Mouse (Mus musculus): ENCODE measurements around the gene Fbxl8. TPM values are rescaled to one million over a fixed set of nuclear protein-coding genes. Genes with fewer than 3 reads are reported as not detected.

Fbxl8 gene
- polyA plus RNA-seq, 1 experiment from 2014 or later = 3.5 TPM

- H3K36me3 ChIP-seq (ENCODE audit: control insufficient read depth, insufficient read depth, low read length) = peaks cover 17% of the 10 kb centered on the region
- H3K27me3 ChIP-seq (ENCODE audit: control insufficient read depth, insufficient read depth, low read length) = no peaks in the 10 kb centered on the region
- H3K9me3 ChIP-seq (ENCODE audit: control insufficient read depth, low read length) = no peaks in the 10 kb centered on the region
- peaks cover 5% of the 10 kb centered on the region; the same call in 1 of the 2 replicates for H3K4me1 ChIP-seq (replicated peaks; ENCODE audit: control insufficient read depth, insufficient read depth)
- H3K4me3 ChIP-seq (ENCODE audit: low read depth, low read length) = peak overlapping the region; percentile 94
- TF ChIP-seq CTCF (IDR thresholded peaks at IDR 0.05; ENCODE audit: low read depth) (no peak), EP300 (optimal IDR thresholded peaks at IDR 0.05) (no peak)
- H3K9ac ChIP-seq (ENCODE audit: low read length) = peak overlapping the region; percentile 94
- ATAC-seq (ENCODE audit: low FRiP score, low TSS enrichment) (no peak), DNase-seq (ENCODE audit: low spot score) (no peak)
- WGBS = 53% methylated on average over 18 of the region's 18 CpGs
- 0 out of 2 replicates have a peak overlapping the region, but pooled peaks have one; percentile 4 for H3K27ac ChIP-seq (replicated peaks)
- peak overlapping the region; percentile 86 for H3K4me2 ChIP-seq (replicated peaks; ENCODE audit: low read depth)
Measured at GRCm38 (mm10) chr8:105298351-105299252, 34.2 kb downstream of the Fbxl8 start.

GRCm38 (mm10) chr8:105299962-105300361 is 35.5 kb downstream of the Fbxl8 start:
- Histone ChIP-seq H3K27me3 (ENCODE audit: control insufficient read depth, insufficient read depth, low read length) (no peaks in the 10 kb centered on the region), H3K9me3 (ENCODE audit: control insufficient read depth, low read length) (no peaks in the 10 kb centered on the region), H3K4me2 (replicated peaks; ENCODE audit: low read depth) (no peak overlapping the region), H3K36me3 (ENCODE audit: control insufficient read depth, insufficient read depth, low read length) (peaks cover 21% of the 10 kb centered on the region), H3K4me1 (replicated peaks; ENCODE audit: control insufficient read depth, insufficient read depth) (peaks cover 5% of the 10 kb centered on the region; the same call in 1 of the 2 replicates), H3K27ac (replicated peaks) (no peak overlapping the region), H3K9ac (ENCODE audit: low read length) (no peak overlapping the region), H3K4me3 (ENCODE audit: low read depth, low read length) (no peak overlapping the region)
- ATAC-seq (ENCODE audit: low FRiP score, low TSS enrichment) (no peak), DNase-seq (ENCODE audit: low spot score) (no peak)
- WGBS = 72% methylated on average over 8 of the region's 8 CpGs
- no peak for TF ChIP-seq CTCF (IDR thresholded peaks at IDR 0.05; ENCODE audit: low read depth)
- TF ChIP-seq EP300 (optimal IDR thresholded peaks at IDR 0.05) = no peak

DNA sequence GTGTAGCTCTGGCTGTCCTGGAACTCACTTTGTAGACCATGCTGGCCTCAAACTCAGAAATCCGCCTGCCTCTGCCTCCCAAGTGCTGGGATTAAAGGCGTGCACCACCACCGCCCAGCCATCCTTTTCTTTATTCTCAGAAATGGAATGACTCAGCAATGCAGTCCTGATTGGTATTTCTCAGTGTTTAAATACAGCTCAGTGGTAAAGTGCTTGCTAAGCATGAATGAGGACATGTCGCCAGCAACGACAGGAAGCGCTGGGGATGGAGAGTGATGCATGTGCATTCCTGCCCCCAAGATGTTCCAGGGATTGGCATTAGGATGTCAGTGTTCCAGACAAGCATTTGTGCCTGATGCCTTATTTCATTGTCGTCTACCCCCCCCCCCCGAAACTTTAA is 38.9 kb downstream of the Fbxl8 start:
- WGBS = 70% methylated on average over 7 of the region's 8 CpGs
- peaks cover 23% of the 10 kb centered on the region for H3K36me3 ChIP-seq (ENCODE audit: control insufficient read depth, insufficient read depth, low read length)
- no peak for DNase-seq (ENCODE audit: low spot score)

DNA sequence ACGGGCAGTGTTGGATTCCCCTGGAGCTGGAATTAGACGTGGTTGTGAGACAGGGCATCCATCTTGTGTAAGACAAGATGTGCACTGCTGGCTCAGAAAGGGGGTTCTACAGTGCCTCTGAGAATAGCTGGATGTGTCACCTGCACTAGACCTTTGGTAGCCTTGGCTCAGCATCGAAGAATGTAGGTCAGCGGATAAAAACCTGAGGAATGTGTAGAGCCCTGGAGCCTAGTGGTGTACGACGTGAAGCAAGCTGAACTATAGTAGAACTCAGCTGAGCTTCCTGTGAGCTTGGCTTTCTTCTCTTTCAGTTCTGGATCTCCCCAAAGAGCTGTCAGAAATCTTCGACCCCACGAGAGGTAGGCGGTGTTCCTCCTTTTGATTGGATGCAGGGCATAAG is 39.4 kb downstream of the Fbxl8 start:
- Histone ChIP-seq H3K9me3 (ENCODE audit: control insufficient read depth, low read length) (no peaks in the 10 kb centered on the region), H3K4me3 (ENCODE audit: low read depth, low read length) (no peak overlapping the region), H3K27ac (replicated peaks) (no peak overlapping the region), H3K9ac (ENCODE audit: low read length) (no peak overlapping the region), H3K4me2 (replicated peaks; ENCODE audit: low read depth) (no peak overlapping the region), H3K27me3 (ENCODE audit: control insufficient read depth, insufficient read depth, low read length) (no peaks in the 10 kb centered on the region), H3K36me3 (ENCODE audit: control insufficient read depth, insufficient read depth, low read length) (peaks cover 21% of the 10 kb centered on the region), H3K4me1 (replicated peaks; ENCODE audit: control insufficient read depth, insufficient read depth) (peaks cover 7% of the 10 kb centered on the region)
- no peak for ATAC-seq (ENCODE audit: low FRiP score, low TSS enrichment)
- no peak for DNase-seq (ENCODE audit: low spot score)
- WGBS = 72% methylated on average over 9 of the region's 9 CpGs
- TF ChIP-seq EP300 (optimal IDR thresholded peaks at IDR 0.05) (no peak), CTCF (IDR thresholded peaks at IDR 0.05; ENCODE audit: low read depth) (no peak)

More for the DNA sequence above, 38.9 kb downstream of the Fbxl8 start:
- TF ChIP-seq EP300 (optimal IDR thresholded peaks at IDR 0.05) = no peak
- TF ChIP-seq CTCF (IDR thresholded peaks at IDR 0.05; ENCODE audit: low read depth) = no peak
- Histone ChIP-seq H3K4me3 (ENCODE audit: low read depth, low read length) (no peak overlapping the region), H3K9ac (ENCODE audit: low read length) (no peak overlapping the region), H3K4me2 (replicated peaks; ENCODE audit: low read depth) (no peak overlapping the region), H3K27me3 (ENCODE audit: control insufficient read depth, insufficient read depth, low read length) (no peaks in the 10 kb centered on the region), H3K4me1 (replicated peaks; ENCODE audit: control insufficient read depth, insufficient read depth) (peaks cover 12% of the 10 kb centered on the region), H3K27ac (replicated peaks) (no peak overlapping the region), H3K9me3 (ENCODE audit: control insufficient read depth, low read length) (no peaks in the 10 kb centered on the region)
- no peak for ATAC-seq (ENCODE audit: low FRiP score, low TSS enrichment)

DNA sequence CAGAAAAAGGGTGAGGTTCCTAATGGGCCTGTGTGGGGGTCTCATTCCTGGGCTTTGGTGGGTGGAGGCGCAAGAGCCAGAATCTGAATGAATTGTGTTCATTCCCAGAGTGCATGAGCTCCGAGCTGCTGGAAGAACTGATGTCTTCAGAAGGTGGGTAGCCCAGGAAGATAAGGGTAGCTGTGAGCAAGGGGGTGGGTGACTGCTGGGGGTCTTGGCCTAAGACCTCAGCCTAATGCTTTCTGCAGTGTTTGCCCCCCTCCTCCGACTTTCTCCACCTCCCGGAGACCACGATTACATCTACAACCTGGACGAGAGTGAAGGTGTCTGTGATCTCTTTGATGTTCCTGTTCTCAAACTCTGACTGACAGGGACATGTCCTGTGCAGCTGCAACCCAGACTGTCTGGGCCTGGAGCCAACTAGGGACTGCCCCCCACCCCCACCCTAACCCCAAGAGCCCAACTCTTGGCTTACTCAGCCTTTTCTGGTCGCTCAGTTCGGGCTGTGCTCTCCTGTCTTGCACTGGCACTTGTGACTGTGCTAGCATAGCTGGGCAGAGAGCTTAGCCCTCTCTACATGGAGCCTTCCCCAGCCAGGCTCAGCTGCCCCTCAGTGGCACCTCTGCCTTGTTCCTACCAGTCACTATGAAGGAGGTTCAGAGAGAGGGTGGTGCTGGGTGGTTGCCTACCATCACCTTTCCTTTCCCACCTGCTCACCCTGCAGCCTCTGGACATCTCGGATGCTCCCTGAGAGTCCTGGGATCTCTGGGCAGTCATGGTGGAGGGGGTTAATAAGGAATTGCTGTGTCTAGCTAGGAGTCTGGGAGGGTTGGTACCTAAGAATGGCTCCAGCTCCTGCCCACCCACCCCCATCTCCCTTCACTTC is 40.1 kb downstream of the Fbxl8 start:
- Histone ChIP-seq H3K27ac (replicated peaks) (peak overlapping the region; percentile 92), H3K4me2 (replicated peaks; ENCODE audit: low read depth) (peak overlapping the region; percentile 20; the same call in 1 of the 2 replicates), H3K36me3 (ENCODE audit: control insufficient read depth, insufficient read depth, low read length) (peaks cover 21% of the 10 kb centered on the region), H3K9me3 (ENCODE audit: control insufficient read depth, low read length) (no peaks in the 10 kb centered on the region), H3K4me3 (ENCODE audit: low read depth, low read length) (no peak overlapping the region), H3K27me3 (ENCODE audit: control insufficient read depth, insufficient read depth, low read length) (no peaks in the 10 kb centered on the region), H3K4me1 (replicated peaks; ENCODE audit: control insufficient read depth, insufficient read depth) (peaks cover 7% of the 10 kb centered on the region; the same call in 1 of the 2 replicates), H3K9ac (ENCODE audit: low read length) (no peak overlapping the region)
- WGBS = 40% methylated on average over 9 of the region's 9 CpGs
- DNase-seq (ENCODE audit: low spot score) = no peak
- TF ChIP-seq CTCF (IDR thresholded peaks at IDR 0.05; ENCODE audit: low read depth) (no peak), EP300 (optimal IDR thresholded peaks at IDR 0.05) (no peak)
- ATAC-seq (ENCODE audit: low FRiP score, low TSS enrichment) = peak; percentile 4; the same call in 1 of the 2 replicates
